In genomic region chr6:112932611-112933010, GRCm38 (mm10) we compare ENCODE assay signal across 28 mouse cellular contexts. TPM values are rescaled to one million over a fixed set of nuclear protein-coding genes. Genes with fewer than 3 reads are reported as not detected.
DNase-seq lines count a peak whose midpoint lies in the region; ATAC-seq and TF ChIP-seq lines count a peak whose summit lies in the region.
"Had no signal": no experiment of that assay in that cellular context is flagged by ENCODE, and none has a peak within 500 bp of the region (broad histone marks: within the 10 kb centered on the region; RNA-seq: fewer than 3 reads in every experiment).

No protein-coding gene starts in this region.

- H3K9me3 ChIP-seq in hindbrain, embryonic 10.5 days = no peaks in the 10 kb centered on the region
- H3K9me3 ChIP-seq in hindbrain, postnatal 0 days (ENCODE audit: low read length) = no peaks in the 10 kb centered on the region
- no peaks in the 10 kb centered on the region for H3K9me3 ChIP-seq in hindbrain, embryonic 14.5 days (ENCODE audit: control insufficient read depth, low read length)
- no peaks in the 10 kb centered on the region for H3K9me3 ChIP-seq in midbrain, embryonic 15.5 days
- H3K9me3 ChIP-seq: embryonic facial prominence, embryonic 15.5 days; G1E; heart, embryonic 12.5 days; hindbrain, embryonic 15.5 days; limb, embryonic 13.5 days; liver, embryonic 12.5 days had no signal

- no peak overlapping the region for H3K9ac ChIP-seq in hindbrain, postnatal 0 days (replicated peaks; ENCODE audit: low read length)
- H3K9ac ChIP-seq in hindbrain, embryonic 14.5 days = no peak overlapping the region
- no peak overlapping the region for H3K9ac ChIP-seq in midbrain, embryonic 15.5 days
- H3K9ac ChIP-seq: embryonic facial prominence, embryonic 15.5 days; heart, embryonic 12.5 days; hindbrain, embryonic 15.5 days; limb, embryonic 13.5 days; liver, embryonic 12.5 days had no signal

- in situ Hi-C loops in Patski (cut with MboI; ENCODE audit: low pct_unique_long_range_greater_than_20kb) = no loop called here

- peaks cover 43% of the 10 kb centered on the region for H3K36me3 ChIP-seq in hindbrain, embryonic 10.5 days
- no peaks in the 10 kb centered on the region for H3K36me3 ChIP-seq in hindbrain, postnatal 0 days (ENCODE audit: insufficient read depth, low read length)
- H3K36me3 ChIP-seq in hindbrain, embryonic 14.5 days (replicated peaks; ENCODE audit: control insufficient read depth, insufficient read depth) = 0 out of 2 replicates have a peak, but pooled peaks cover 6% of the 10 kb centered on the region
- H3K36me3 ChIP-seq in midbrain, embryonic 15.5 days (replicated peaks) = no peaks in the 10 kb centered on the region
- H3K36me3 ChIP-seq: embryonic facial prominence, embryonic 15.5 days; G1E; heart, embryonic 12.5 days; hindbrain, embryonic 15.5 days; limb, embryonic 13.5 days; liver, embryonic 12.5 days had no signal

- no peak for DNase-seq in hindbrain, embryonic 10.5 days (ENCODE audit: low spot score)
- no peak for DNase-seq in hindbrain, postnatal 0 days (ENCODE audit: low spot score)
- DNase-seq in Patski (ENCODE audit: low read depth, low spot score) = no peak
- no peak for DNase-seq in hindbrain, embryonic 14.5 days (ENCODE audit: low spot score)
- DNase-seq in cerebellum, postnatal 36 days = no peak
- DNase-seq: adrenal gland, adult 8-10 months; B cell, adult 2 months; cerebellum, adult 9-10 months; gastrocnemius, postnatal 14 days; heart, adult 18-20 months; heart, postnatal 10 days; kidney, postnatal 4 days; lung, adult 18-20 months; lung, postnatal 10 days; right cerebral cortex, adult 18-20 months; right cerebral cortex, postnatal 4 days; thymus, postnatal 14 days had no signal

- ATAC-seq in hindbrain, postnatal 0 days = no peak
- ATAC-seq in Patski = peak; percentile 66
- no peak for ATAC-seq in hindbrain, embryonic 14.5 days (ENCODE audit: low FRiP score)
- ATAC-seq in midbrain, embryonic 15.5 days (replicated peaks) = no peak
- ATAC-seq in cerebellum, adult (ENCODE audit: insufficient number of reproducible peaks, low FRiP score, low TSS enrichment) = no peak
- ATAC-seq: activated CD4-positive, CD25-positive, alpha-beta regulatory T cell, adult 4 months; intestine, postnatal 0 days; liver, embryonic 12.5 days had no signal

- H3K27me3 ChIP-seq in hindbrain, embryonic 10.5 days (ENCODE audit: insufficient read depth, poor library complexity, severe bottlenecking) = no peaks in the 10 kb centered on the region
- no peaks in the 10 kb centered on the region for H3K27me3 ChIP-seq in hindbrain, postnatal 0 days (ENCODE audit: insufficient read depth, low read length)
- no peaks in the 10 kb centered on the region for H3K27me3 ChIP-seq in Patski
- H3K27me3 ChIP-seq in hindbrain, embryonic 14.5 days (ENCODE audit: control insufficient read depth, insufficient read depth, low read length) = no peaks in the 10 kb centered on the region
- H3K27me3 ChIP-seq in midbrain, embryonic 15.5 days (replicated peaks) = no peaks in the 10 kb centered on the region
- H3K27me3 ChIP-seq: CH12.LX; embryonic facial prominence, embryonic 15.5 days; hindbrain, embryonic 15.5 days; limb, embryonic 13.5 days; liver, embryonic 12.5 days had no signal

- no peak overlapping the region for H3K4me2 ChIP-seq in hindbrain, postnatal 0 days (ENCODE audit: low read depth, low read length)
- peak overlapping the region; percentile 21 for H3K4me2 ChIP-seq in hindbrain, embryonic 14.5 days (replicated peaks)
- H3K4me2 ChIP-seq in midbrain, embryonic 15.5 days = peak overlapping the region; percentile 25
- H3K4me2 ChIP-seq: embryonic facial prominence, embryonic 15.5 days; heart, embryonic 12.5 days; hindbrain, embryonic 15.5 days; limb, embryonic 13.5 days; liver, embryonic 12.5 days had no signal

- CTCF ChIA-PET in Patski (lab: Charles Lee) = no interaction called here

- peaks cover 73% of the 10 kb centered on the region for H3K4me1 ChIP-seq in hindbrain, embryonic 10.5 days (replicated peaks)
- H3K4me1 ChIP-seq in hindbrain, postnatal 0 days (ENCODE audit: insufficient read depth, low read length) = peaks cover 27% of the 10 kb centered on the region
- peaks cover 63% of the 10 kb centered on the region for H3K4me1 ChIP-seq in hindbrain, embryonic 14.5 days (replicated peaks; ENCODE audit: control insufficient read depth, insufficient read depth, low read length)
- H3K4me1 ChIP-seq in midbrain, embryonic 15.5 days = peaks cover 74% of the 10 kb centered on the region
- H3K4me1 ChIP-seq: embryonic facial prominence, embryonic 15.5 days had no signal

- TF ChIP-seq CTCF in hindbrain, postnatal 0 days (IDR thresholded peaks at IDR 0.05; ENCODE audit: low read depth) = no peak
- TF ChIP-seq CTCF in Patski (IDR thresholded peaks at IDR 0.05) = no peak

- 46% methylated on average over 8 of the region's 8 CpGs for WGBS in hindbrain, embryonic 10.5 days
- 21% methylated on average over 8 of the region's 8 CpGs for WGBS in hindbrain, postnatal 0 days
- WGBS in hindbrain, embryonic 14.5 days = 12% methylated on average over 8 of the region's 8 CpGs
- 5% methylated on average over 8 of the region's 8 CpGs for WGBS in midbrain, embryonic 15.5 days

- peak overlapping the region; percentile 63; the same call in 1 of the 2 replicates for H3K27ac ChIP-seq in hindbrain, embryonic 10.5 days
- H3K27ac ChIP-seq in hindbrain, postnatal 0 days = no peak overlapping the region
- peak overlapping the region; percentile 9; the same call in 1 of the 2 replicates for H3K27ac ChIP-seq in hindbrain, embryonic 14.5 days
- H3K27ac ChIP-seq in midbrain, embryonic 15.5 days = no peak overlapping the region
- H3K27ac ChIP-seq: embryonic facial prominence, embryonic 15.5 days; hindbrain, embryonic 15.5 days; limb, embryonic 13.5 days; liver, embryonic 12.5 days had no signal

- POLR2A ChIA-PET in Patski (lab: Charles Lee) = no interaction called here

- H3K4me3 ChIP-seq in hindbrain, embryonic 10.5 days = no peak overlapping the region
- no peak overlapping the region for H3K4me3 ChIP-seq in hindbrain, postnatal 0 days (ENCODE audit: low read length)
- H3K4me3 ChIP-seq in hindbrain, embryonic 14.5 days (replicated peaks; ENCODE audit: low read length) = no peak overlapping the region
- H3K4me3 ChIP-seq in midbrain, embryonic 15.5 days = no peak overlapping the region
- H3K4me3 ChIP-seq: embryonic facial prominence, embryonic 15.5 days; heart, embryonic 12.5 days; hindbrain, embryonic 15.5 days; limb, embryonic 13.5 days; liver, embryonic 12.5 days had no signal

RNA-seq across cellular contexts. Expression of gene Srgap3, which starts 14.5 kb away (rescaled TPM):
- polyA plus RNA-seq in hindbrain, embryonic 10.5 days (2016; fragmentation: Nextera tagmentation; extraction: Ambion mirVana) = 28.0 and 34.7 TPM in 2 replicates
- 49.4 and 55.8 TPM in 2 replicates for total RNA-seq in hindbrain, postnatal 0 days (2014; rRNA removed)
- polyA plus RNA-seq in hindbrain, postnatal 0 days (2015; fragmentation: Nextera tagmentation; extraction: Ambion mirVana) = 20.6 and 23.7 TPM in 2 replicates
- 37.7 TPM for polyA plus RNA-seq in Patski (2021)
- 49.9 and 50.7 TPM in 2 replicates for polyA plus RNA-seq in hindbrain, embryonic 14.5 days (2014; fragmentation: Nextera tagmentation; extraction: Ambion mirVana)
- 39.7 and 44.6 TPM in 2 replicates for polyA plus RNA-seq in midbrain, embryonic 15.5 days (2015; fragmentation: Nextera tagmentation; extraction: Ambion mirVana)
- polyA plus RNA-seq: G1E had no signal

Comparison
In these comparisons a context has a peak if more than half of its experiments do, and no peak if none do; other contexts are left out.
1. H3K27ac ChIP-seq: peak in hindbrain, embryonic 10.5 days (single experiment) and hindbrain, embryonic 14.5 days (single experiment); none in hindbrain, postnatal 0 days (single experiment) and midbrain, embryonic 15.5 days (single experiment).